Mouse (Mus musculus) Patski (cell line): Measurements from ENCODE around the gene Hoxa3. TPM values are rescaled to one million over a fixed set of nuclear protein-coding genes. Genes with fewer than 3 reads are reported as not detected.

Experiments
- ATAC-seq: fragments of 100-300 bp; one replicate; pipeline ENCODE4 v1.8.0; 2021
- CTCF ChIA-PET: fragments of 350-600 bp; sonication (Branson Sonifier 250); formaldehyde crosslinking; loops from one replicate; lab custom pipeline; 2022; ENCODE audit warnings: inconsistent platforms; lab: Charles Lee
- POLR2A ChIA-PET: fragments of 350-600 bp; sonication (Branson Sonifier 250); formaldehyde crosslinking; loops from one replicate; lab custom pipeline; 2022; ENCODE audit warnings: antibody characterized with exemption, inconsistent platforms; lab: Charles Lee
- DNase-seq: peaks from one replicate; pipeline ENCODE4 v3.0.0-alpha.2; 2011; ENCODE audit warnings: low read depth, low spot score
- H3K27me3 ChIP-seq: fragments of 371-371 bp; one replicate; pipeline ENCODE4 v1.5.1; 2021
- CTCF ChIP-seq: fragments of 100-300 bp; IDR thresholded peaks from one replicate; pipeline ENCODE4 v1.5.1; 2021
- in situ Hi-C: fragments of 300-500 bp; cut with MboI; formaldehyde crosslinking; loops from 3 replicates; pipeline ENCODE4 v1.11.1; 2018; ENCODE audit warnings: low pct_unique_long_range_greater_than_20kb, mixed read lengths
- polyA plus RNA-seq: library from polyadenylated mRNA; unstranded; gene quantifications from one replicate; pipeline ENCODE4 v1.2.3, GENCODE M21; 2021

Gene Hoxa3
- polyA plus RNA-seq, 1 experiment from 2014 or later, result 12.3 TPM

DNA sequence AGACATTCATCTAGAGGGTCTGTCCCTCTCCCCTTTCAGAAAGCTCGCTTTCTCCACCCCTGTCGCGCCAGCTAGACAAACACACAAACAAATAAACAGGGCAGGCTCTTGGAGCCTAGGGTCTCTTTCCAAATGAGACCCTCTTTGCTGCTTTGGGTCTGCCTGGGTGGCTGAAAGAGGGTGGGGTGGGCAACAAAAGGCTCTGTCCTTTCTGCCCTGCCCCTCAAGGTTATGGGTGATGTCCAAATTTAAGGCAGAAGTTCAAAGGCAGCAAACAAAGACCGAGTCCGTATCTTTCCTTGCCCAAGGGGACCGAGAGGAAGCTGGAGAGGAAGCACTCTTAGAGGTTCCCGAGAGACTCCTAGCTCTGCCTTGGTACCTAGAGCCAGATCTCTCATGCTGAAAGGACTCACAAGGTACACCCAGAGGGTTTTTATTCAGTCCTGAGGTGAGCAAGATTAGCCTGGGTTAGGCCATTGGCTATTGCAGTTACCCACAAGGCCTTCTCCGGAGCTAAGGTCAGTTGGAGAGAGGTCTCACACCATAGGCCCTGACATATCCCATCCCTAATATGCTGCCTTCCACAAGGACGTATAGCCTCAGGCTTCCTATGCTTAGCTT is 28.0 kb upstream of the Hoxa3 start:
- DNase-seq (no peak), ATAC-seq (no peak)
- ChIA-PET CTCF (interaction anchor here (0.7 to 3.4 kb wide), 13 partner anchors 9 to 81 kb away, joined by 3 to 20 read pairs (median 4); partner anchors contain the start of genes Hoxa7 and Hoxa9), POLR2A (interaction anchor here (0.7 to 37.4 kb wide), 6 partner anchors 11 to 771 kb away, joined by 3 to 778 read pairs (median 5); partner anchors contain the start of genes 5730596B20Rik, Cbx3, Gm28308 and Hnrnpa2b1)
- TF ChIP-seq CTCF, result no peak
- no peaks in the 10 kb centered on the region for H3K27me3 ChIP-seq
- in situ Hi-C loops, result loop anchor here (25.0 kb wide), 1 partner anchor 1254 kb away; no protein-coding TSS in a partner anchor

DNA sequence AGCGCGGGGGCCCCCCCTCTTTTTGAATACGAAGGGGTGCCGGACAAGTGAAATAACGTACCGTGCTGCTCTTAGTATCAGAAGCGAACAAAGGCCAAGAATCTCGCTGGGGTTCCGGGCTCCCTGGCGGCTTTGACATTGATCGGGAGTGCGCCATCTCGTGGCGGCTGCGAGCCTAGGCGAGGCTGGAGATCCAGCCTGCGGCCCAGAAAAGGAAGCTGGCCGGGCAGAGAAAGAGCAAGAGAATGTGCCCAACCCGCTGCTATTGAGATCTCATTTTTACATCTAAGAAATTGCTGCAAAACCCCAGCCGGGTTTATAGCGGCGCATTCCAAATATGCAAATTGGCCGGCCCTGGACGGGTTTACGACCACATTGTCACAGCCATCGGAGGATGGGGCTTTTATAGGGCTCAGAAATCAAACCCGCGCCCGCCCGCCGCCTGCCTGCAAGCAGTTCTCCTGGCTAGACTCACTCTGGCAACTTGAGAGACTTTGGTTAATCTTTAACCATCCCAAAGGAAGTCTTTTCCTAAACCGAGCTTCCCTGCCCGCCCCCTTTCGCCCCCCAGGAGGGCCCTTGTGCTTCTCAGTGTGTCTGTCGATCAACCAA is 27.4 kb upstream of the Hoxa3 start, which contains the start of gene Hoxa10:
Gene Hoxa10, minus strand, starts transcription at position 466 of the 612 bp plus-strand sequence.
- no peak for TF ChIP-seq CTCF
- ATAC-seq, result peak; percentile 59
- in situ Hi-C loops, result loop anchor here (25.0 kb wide), 1 partner anchor 1253 kb away; no protein-coding TSS in a partner anchor
- H3K27me3 ChIP-seq, result no peaks in the 10 kb centered on the region
- ChIA-PET CTCF (interaction anchor here (0.7 to 3.4 kb wide), 15 partner anchors 9 to 80 kb away, joined by 3 to 20 read pairs (median 4); partner anchors contain the start of genes Hoxa7 and Hoxa9), POLR2A (interaction anchor here (0.7 to 37.4 kb wide), 7 partner anchors 12 to 771 kb away, joined by 3 to 778 read pairs (median 4); partner anchors contain the start of genes 5730596B20Rik, Cbx3, Gm28308 and Hnrnpa2b1)
- DNase-seq, result no peak

DNA sequence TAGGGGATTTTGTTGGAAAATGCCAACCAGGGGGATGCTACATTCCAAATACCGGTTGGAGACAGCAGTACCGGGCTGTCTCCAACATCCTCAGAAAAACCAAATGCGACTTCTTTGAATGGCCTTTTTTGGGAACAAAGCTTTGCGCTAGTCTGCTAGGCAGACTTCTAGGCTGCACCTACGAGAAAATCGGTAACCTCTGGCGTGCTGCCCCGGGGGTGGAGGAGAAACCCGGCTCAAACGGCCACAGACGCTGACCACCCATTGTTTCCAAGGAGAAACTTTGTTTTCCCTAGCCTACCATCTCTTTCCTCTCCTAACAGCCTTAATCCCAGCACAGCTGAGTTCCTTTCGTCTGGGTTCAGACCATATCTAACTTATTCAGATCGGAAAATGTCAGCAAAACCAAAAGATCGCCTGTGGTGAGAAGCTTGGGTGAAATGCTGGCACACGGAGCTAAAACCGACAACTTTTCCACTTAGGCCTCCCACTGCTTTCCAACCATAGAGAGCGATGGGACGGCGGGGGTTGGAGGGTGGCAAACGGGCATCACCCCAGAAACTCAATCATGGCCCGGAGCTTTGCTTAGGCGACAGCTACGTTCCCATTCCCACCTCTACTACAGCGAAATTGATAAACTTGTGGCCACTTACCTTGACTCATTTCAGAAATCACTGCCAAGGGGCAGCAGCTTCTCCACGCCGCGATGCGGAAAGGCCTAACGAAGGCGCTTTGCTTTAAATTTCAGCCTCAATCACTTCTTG is 26.7 kb upstream of the Hoxa3 start:
- no peaks in the 10 kb centered on the region for H3K27me3 ChIP-seq
- in situ Hi-C loops, result loop anchor here (25.0 kb wide), 1 partner anchor 1253 kb away; no protein-coding TSS in a partner anchor
- no peak for DNase-seq
- ATAC-seq, result no peak
- CTCF ChIA-PET, result interaction anchor here (1.0 to 3.4 kb wide), 10 partner anchors 10 to 56 kb away, joined by 3 to 20 read pairs (median 4); partner anchors contain the start of genes Hoxa7 and Hoxa9
- POLR2A ChIA-PET, result interaction anchor here (1.3 to 37.4 kb wide), 6 partner anchors 7 to 599 kb away, joined by 3 to 778 read pairs (median 6); partner anchors contain the start of genes 5730596B20Rik, Gm28308, Hoxa3 and Hoxa5
- TF ChIP-seq CTCF, result no peak

DNA sequence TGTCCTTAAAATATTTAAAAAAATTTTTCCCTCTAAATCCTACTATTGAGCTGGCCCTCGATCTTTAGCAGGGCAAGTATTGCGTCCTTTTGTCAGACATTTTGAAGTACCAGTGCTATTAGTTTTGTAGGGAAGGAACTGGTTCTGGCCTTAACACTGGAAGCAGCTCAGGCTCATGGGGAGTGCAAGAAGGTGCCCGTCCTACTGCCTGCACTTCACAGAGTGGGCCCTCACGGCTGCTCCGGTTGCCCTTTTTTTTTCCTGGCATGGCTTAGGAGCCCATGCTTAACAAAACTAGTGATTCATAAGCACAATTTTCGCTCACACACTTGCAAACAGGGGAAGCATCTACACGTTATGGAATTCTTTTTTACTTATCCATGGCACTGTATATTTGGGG is 25.8 kb upstream of the Hoxa3 start:
- H3K27me3 ChIP-seq, result no peaks in the 10 kb centered on the region
- in situ Hi-C loops, result loop anchor here (25.0 kb wide), 1 partner anchor 1252 kb away; no protein-coding TSS in a partner anchor
- DNase-seq, result no peak
- ATAC-seq, result no peak
- POLR2A ChIA-PET, result interaction anchor here (1.4 to 37.4 kb wide), 4 partner anchors 8 to 61 kb away, joined by 4 to 778 read pairs (median 192); partner anchors contain the start of genes 5730596B20Rik, Gm28308, Hoxa3 and Hoxa5
- CTCF ChIA-PET, result interaction anchor here (1.4 to 3.4 kb wide), 5 partner anchors 9 to 236 kb away, joined by 3 to 20 read pairs (median 5); partner anchors contain the start of genes Hoxa7 and Hoxa9
- no peak for TF ChIP-seq CTCF

DNA sequence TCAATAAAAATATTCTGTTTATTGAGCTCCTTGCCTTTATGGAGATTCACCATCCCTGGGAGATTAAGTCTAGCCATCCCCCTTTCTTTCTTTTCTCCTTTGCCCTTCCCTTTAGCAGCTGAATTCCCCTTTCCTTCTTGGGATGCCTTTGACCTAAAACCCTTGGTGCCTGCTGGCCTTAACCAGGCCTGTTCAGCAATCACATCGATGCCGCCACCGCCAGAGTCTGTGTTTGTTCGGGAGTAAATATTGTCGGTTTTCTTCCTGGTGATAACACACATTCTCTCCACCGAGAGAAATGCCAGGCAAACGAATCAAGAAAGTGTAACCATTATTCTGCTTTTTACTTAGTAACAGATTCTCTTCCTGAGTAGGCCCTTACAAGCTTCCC is 25.0 kb upstream of the Hoxa3 start:
- H3K27me3 ChIP-seq, result no peaks in the 10 kb centered on the region
- in situ Hi-C loops, result loop anchor here (25.0 kb wide), 1 partner anchor 1251 kb away; no protein-coding TSS in a partner anchor
- ATAC-seq (no peak), DNase-seq (no peak)
- CTCF ChIA-PET, result interaction anchor here (1.0 to 3.4 kb wide), 6 partner anchors 8 to 237 kb away, joined by 3 to 20 read pairs (median 5); partner anchors contain the start of genes Hoxa7 and Hoxa9
- POLR2A ChIA-PET, result interaction anchor here (0.7 to 37.4 kb wide), 4 partner anchors 9 to 1485 kb away, joined by 3 to 778 read pairs (median 192); partner anchors contain the start of genes 5730596B20Rik, Gm28308, Hoxa3 and Hoxa6
- no peak for TF ChIP-seq CTCF

DNA sequence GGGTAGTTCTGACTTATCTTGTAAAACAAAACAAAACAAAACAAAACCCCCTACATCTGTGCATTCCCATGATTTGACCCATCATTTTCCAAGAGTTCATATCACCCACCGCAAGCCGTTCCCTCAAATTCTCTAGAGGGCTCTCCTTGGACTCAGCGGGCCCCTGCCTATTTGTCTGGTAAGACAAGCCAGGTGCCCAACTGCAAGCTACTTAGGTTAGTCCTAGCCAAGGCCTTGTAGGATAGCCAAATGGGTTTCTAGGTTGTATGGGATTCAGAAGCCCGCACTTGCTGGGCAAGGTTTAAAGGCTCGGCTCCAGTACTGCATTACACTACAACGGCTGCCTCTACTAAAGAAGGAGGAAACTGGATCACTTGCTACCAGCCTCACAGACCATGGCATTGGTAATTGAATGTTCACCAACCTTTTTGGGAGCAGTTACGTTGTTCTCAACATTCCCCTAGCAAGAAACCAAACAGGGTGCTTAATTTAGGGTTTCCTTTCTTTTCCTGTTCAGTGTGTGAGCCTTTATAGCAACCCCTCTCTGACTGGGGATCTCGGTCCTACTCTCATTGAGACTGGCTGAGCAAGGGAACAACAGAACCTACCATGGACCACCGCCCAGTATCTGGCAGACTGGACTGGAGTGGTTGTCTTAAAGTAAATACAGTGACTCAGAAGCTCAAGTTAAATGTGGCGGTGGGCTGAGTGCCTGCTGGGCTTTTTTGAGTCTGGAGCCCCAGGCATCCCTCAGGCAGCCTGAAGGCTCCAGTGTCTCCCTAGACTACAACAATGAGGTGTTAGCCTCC is 24.4 kb upstream of the Hoxa3 start:
- ChIA-PET POLR2A (interaction anchor here (0.7 to 37.4 kb wide), 6 partner anchors 1 to 1485 kb away, joined by 3 to 778 read pairs (median 192); partner anchors contain the start of genes 5730596B20Rik, Gm28308, Hoxa10 and Hoxa11), CTCF (interaction anchor here (1.0 to 3.4 kb wide), 8 partner anchors 7 to 236 kb away, joined by 4 to 20 read pairs (median 8); partner anchors contain the start of genes Gm28308, Hoxa3, Hoxa7 and Hoxa9)
- no peak for TF ChIP-seq CTCF
- no peak for DNase-seq
- no peak for ATAC-seq
- H3K27me3 ChIP-seq, result no peaks in the 10 kb centered on the region
- in situ Hi-C loops, result loop anchor here (25.0 kb wide), 1 partner anchor 1250 kb away; no protein-coding TSS in a partner anchor

DNA sequence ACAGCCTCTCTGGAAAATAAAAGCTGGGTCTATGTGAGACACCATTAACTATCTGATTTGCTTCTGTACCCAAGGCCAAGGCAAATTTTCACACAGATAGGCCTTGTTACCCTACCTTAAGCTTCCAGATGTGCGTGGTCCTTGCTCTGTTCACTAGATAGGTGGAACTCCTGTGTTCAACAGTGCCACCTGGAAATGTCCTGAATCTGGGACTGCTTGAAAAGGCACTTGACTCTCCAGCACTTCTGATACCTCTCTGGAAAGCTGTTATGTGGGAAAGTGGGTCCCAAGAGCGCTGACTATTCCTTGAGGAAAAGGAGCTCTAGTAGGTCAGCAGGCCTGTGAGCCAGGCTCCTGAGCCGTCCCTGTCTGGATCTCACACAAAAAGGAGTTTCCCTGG is 23.7 kb upstream of the Hoxa3 start:
- in situ Hi-C loops, result loop anchor here (25.0 kb wide), 1 partner anchor 1250 kb away; no protein-coding TSS in a partner anchor
- H3K27me3 ChIP-seq, result no peaks in the 10 kb centered on the region

DNA sequence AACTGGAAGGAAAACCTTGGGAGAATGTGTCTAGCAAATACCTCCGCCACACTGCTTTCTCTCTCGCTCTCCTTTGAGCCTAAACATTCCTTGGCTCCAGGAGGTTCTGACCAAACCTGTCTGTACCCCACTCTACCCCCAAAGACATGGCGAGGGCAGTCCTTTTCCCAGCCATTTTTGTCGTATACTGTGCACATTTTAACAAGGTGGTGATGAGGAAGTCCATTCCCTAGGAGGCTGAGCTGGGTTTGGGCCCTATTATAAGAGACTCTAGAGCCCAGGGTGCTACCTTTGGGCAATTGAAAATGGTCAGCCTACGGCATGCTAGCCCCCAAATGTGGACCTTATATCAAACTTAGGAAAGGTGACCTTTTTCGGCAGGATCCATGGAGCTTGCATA is 22.7 kb upstream of the Hoxa3 start:
- no peaks in the 10 kb centered on the region for H3K27me3 ChIP-seq
- ATAC-seq (no peak), DNase-seq (no peak)
- CTCF ChIA-PET, result interaction anchor here (0.9 to 2.3 kb wide), 6 partner anchors 9 to 61 kb away, joined by 3 to 18 read pairs (median 4); partner anchors contain the start of genes Gm28308, Hoxa11, Hoxa3 and Hoxa7
- in situ Hi-C loops, result loop anchor here (25.0 kb wide), 1 partner anchor 1249 kb away; no protein-coding TSS in a partner anchor
- TF ChIP-seq CTCF, result no peak
- POLR2A ChIA-PET, result interaction anchor here (21.2 to 37.4 kb wide), 3 partner anchors 3 to 58 kb away, joined by 378 to 778 read pairs (median 778); partner anchors contain the start of genes 5730596B20Rik, Gm28308, Hoxa10 and Hoxa11

More for the DNA sequence above, 23.7 kb upstream of the Hoxa3 start:
- CTCF ChIA-PET, result interaction anchor here (1.6 to 2.3 kb wide), 3 partner anchors 16 to 22 kb away, joined by 4 to 18 read pairs (median 11); partner anchors contain the start of genes Gm28308, Hoxa3 and Hoxa7
- DNase-seq, result no peak
- TF ChIP-seq CTCF, result no peak
- POLR2A ChIA-PET, result interaction anchor here (1.0 to 37.4 kb wide), 4 partner anchors 2 to 233 kb away, joined by 3 to 778 read pairs (median 578); partner anchors contain the start of genes 5730596B20Rik, Gm28308, Hoxa10 and Hoxa11
- no peak for ATAC-seq
